Mouse (Mus musculus): ENCODE results near the gene Rock2.
"Not testable (repeated sequence)": the region's sequence is repeated elsewhere in the genome, so short reads cannot be mapped to it uniquely, and the experiment has no call there.

GRCm38 (mm10) chr12:17021125-17021524 is 126.4 kb downstream of the Rock2 start:
- TF ChIP-seq POLR2A (IDR thresholded peaks at IDR 0.05; ENCODE audit: low read depth, low read length); CTCF (IDR thresholded peaks at IDR 0.05; ENCODE audit: extremely low read depth, insufficient read length, insufficient replicate concordance, low read depth, low read length): not testable (repeated sequence)

Measured in small intestine, adult 2 months (tissue).